Mouse (Mus musculus): ENCODE results near the gene Mcub.

DNA sequence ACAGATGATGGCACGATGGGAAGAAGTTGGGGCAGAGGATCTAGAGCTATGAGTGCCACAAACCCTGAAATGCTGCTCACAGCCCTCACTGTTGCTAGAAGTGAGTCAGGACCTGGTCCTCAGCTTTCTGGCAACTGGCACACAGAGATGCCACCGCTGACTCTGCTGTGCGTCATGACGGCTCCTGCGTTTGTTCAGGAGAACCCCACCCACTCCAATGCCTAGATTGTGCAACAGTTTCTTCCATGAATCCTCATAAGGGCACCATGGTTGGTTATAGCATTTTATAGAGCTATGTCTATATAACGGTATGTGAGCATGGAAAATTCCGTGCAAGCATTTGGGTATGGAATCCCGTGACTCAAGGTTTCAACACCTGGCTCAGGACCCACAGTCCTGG, 5.3 kb downstream of the Mcub start:
- TF ChIP-seq EP300 (optimal IDR thresholded peaks at IDR 0.05) (no peak), CTCF (IDR thresholded peaks at IDR 0.05; ENCODE audit: low read depth) (no peak)

All from stomach, postnatal 0 days (tissue).